Mouse (Mus musculus) heart, embryonic 12.5 days (tissue): ENCODE data around the gene Frem1. TPM values are rescaled to one million over a fixed set of nuclear protein-coding genes. Genes with fewer than 3 reads are reported as not detected.

Experiments
- ATAC-seq: fragments of 200-750 bp; cut with Nextera tagmentation; 2 replicates; pipeline ENCODE4 v1.8.0; 2017; ENCODE audit warnings: moderate TSS enrichment, moderate library complexity; ENCODE audit not compliant: insufficient number of reproducible peaks, low FRiP score
- H3K27ac ChIP-seq: fragments of 300-500 bp; sonication (generic); 2 replicates; pipeline ENCODE4 v1.5.1; 2016; ENCODE audit warnings: mild to moderate bottlenecking, moderate library complexity; ENCODE audit not compliant: poor library complexity, severe bottlenecking
- H3K27me3 ChIP-seq: fragments of 300-500 bp; sonication (generic); replicated peaks from 2 replicates; pipeline ENCODE4 v1.6.1; 2016; ENCODE audit warnings: mild to moderate bottlenecking, moderate library complexity
- H3K36me3 ChIP-seq: fragments of 300-500 bp; sonication (generic); 2 replicates; pipeline ENCODE4 v1.6.1; 2016; ENCODE audit warnings: mild to moderate bottlenecking, moderate library complexity
- H3K4me1 ChIP-seq: fragments of 300-500 bp; sonication (generic); replicated peaks from 2 replicates; pipeline ENCODE4 v1.6.1; 2016; ENCODE audit warnings: mild to moderate bottlenecking
- H3K4me2 ChIP-seq: fragments of 300-500 bp; sonication (generic); 2 replicates; pipeline ENCODE4 v1.6.1; 2016; ENCODE audit warnings: mild to moderate bottlenecking, moderate library complexity
- H3K4me3 ChIP-seq: fragments of 300-500 bp; sonication (generic); 2 replicates; pipeline ENCODE4 v1.5.1; 2016; ENCODE audit warnings: mild to moderate bottlenecking
- H3K9ac ChIP-seq: fragments of 300-500 bp; sonication (generic); 2 replicates; pipeline ENCODE4 v1.6.1; 2016; ENCODE audit warnings: mild to moderate bottlenecking, moderate library complexity
- H3K9me3 ChIP-seq: fragments of 300-500 bp; sonication (generic); replicated peaks from 2 replicates; pipeline ENCODE4 v1.6.1; 2016; ENCODE audit warnings: mild to moderate bottlenecking, moderate library complexity
- WGBS: fragments of 180-500 bp; shearing (Covaris S2); methylation state at CpG from one replicate; pipeline ENCODE4 v1.1.7; 2016; 5-methylcytosine and 5-hydroxymethylcytosine counted together
- polyA plus RNA-seq: library from polyadenylated mRNA; unstranded; fragments of >200 nt; fragmentation: Nextera tagmentation; extraction: Ambion mirVana; gene quantifications from 2 replicates; pipeline ENCODE4 v1.2.1, GENCODE M21; 2016

The Frem1 gene
- polyA plus RNA-seq, 1 experiment from 2014 or later = 8.3 TPM

DNA sequence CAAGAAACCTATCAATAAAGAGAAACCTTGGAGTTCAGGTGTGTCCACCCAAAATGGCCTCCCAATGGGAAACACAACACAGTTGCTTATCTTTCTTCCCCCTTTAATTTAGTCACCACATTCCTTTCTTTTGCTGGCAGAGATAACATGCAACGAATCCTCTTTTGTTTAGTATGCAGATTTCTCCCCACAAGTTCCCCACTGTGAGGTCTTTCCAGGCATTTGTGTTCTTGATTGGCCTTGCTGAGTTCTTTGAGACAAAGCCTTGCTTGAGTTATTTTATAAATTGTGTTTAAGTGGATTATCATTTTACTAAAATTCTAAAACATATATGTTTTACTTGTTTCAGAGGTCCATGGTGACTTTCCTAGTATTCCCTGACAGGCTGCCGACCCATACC, 166.0 kb downstream of the Frem1 start:
- ATAC-seq = no peak
- Histone ChIP-seq H3K9ac (no peak overlapping the region), H3K4me1 (no peaks in the 10 kb centered on the region), H3K36me3 (no peaks in the 10 kb centered on the region), H3K4me2 (no peak overlapping the region), H3K9me3 (no peaks in the 10 kb centered on the region), H3K27me3 (no peaks in the 10 kb centered on the region), H3K27ac (no peak overlapping the region), H3K4me3 (no peak overlapping the region)
- WGBS = 50% methylated on average over 2 of the region's 2 CpGs

DNA sequence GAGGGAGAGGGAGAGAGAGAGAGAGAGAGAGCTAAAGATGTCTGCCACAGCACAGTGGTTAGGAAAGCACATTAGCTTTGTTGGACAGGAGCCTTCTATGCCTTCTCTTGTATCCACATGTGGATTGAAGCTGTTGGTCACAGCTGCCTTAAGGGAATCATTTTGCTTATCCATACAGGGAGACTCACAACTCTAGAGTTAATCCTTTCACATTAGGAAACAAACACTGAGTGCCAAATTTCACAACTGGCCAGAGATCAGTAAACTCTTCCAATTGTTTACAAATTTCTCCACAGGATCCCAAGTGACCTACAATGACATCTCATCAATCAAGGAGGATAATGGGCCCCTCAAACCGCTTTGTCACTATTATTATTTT, 166.6 kb downstream of the Frem1 start:
- H3K9me3 ChIP-seq = no peaks in the 10 kb centered on the region
- WGBS = 52% methylated on average over 1 of the region's 1 CpGs
- H3K4me2 ChIP-seq = no peak overlapping the region
- H3K4me3 ChIP-seq = no peak overlapping the region
- ATAC-seq = no peak
- no peaks in the 10 kb centered on the region for H3K4me1 ChIP-seq
- H3K36me3 ChIP-seq = no peaks in the 10 kb centered on the region
- H3K27me3 ChIP-seq = no peaks in the 10 kb centered on the region
- H3K27ac ChIP-seq = no peak overlapping the region
- H3K9ac ChIP-seq = no peak overlapping the region

DNA sequence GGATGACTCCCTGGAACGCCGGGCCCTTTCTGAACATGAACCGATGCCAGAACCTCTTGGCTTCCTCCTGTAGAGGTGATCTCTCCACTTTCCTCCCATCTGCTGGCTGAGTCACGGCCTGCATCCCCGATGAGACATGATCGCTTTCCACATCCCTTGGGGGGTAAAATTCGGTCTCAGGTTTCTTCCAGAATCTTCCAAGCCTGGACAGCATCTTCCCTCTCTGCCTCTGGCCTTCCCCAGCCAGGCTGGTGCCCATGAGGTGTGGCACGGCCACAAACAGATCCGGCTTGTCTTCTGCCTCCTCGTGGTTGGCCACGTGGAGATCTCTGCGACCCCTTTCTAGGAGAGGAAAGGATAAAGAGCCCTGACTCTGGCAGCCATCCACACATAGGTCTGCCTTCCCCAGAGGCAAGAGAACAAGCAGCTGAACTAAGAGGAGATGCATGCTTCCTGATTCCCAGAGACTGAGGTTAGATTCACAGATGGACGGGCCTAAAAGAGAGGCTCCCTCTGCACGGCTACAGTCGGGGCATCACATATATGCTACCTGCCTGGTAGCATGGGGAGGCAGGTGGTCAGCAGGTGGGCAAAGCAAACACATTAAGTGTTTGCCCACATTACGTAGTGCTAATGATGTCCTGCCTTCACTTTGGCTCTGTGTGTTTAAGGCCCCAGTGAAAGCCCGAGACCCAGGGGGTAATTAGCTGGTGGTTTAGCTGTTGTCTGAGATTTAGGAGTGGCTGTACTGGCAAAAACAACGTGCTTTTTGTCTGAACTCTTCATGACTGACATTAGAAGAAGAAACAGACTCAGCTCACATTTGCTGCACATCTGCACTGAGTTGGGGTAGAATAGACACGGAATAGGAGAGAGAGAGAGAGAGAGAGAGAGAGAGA, 167.3 kb downstream of the Frem1 start, which contains the start of gene Cer1:
Gene Cer1 (minus strand): TSS at position 513 of the 899 bp plus-strand sequence.
- no peak within 1 kb of the TSS for H3K27ac ChIP-seq
- ATAC-seq = no peak
- H3K36me3 ChIP-seq = no peaks in the 10 kb centered on the region
- H3K4me2 ChIP-seq = no peak within 1 kb of the TSS
- H3K4me3 ChIP-seq = no peak within 1 kb of the TSS
- H3K9me3 ChIP-seq = no peaks in the 10 kb centered on the region
- WGBS = 64% methylated on average over 18 of the region's 19 CpGs
- H3K9ac ChIP-seq = no peak within 1 kb of the TSS
- H3K27me3 ChIP-seq = no peaks in the 10 kb centered on the region
- no peaks in the 10 kb centered on the region for H3K4me1 ChIP-seq

DNA sequence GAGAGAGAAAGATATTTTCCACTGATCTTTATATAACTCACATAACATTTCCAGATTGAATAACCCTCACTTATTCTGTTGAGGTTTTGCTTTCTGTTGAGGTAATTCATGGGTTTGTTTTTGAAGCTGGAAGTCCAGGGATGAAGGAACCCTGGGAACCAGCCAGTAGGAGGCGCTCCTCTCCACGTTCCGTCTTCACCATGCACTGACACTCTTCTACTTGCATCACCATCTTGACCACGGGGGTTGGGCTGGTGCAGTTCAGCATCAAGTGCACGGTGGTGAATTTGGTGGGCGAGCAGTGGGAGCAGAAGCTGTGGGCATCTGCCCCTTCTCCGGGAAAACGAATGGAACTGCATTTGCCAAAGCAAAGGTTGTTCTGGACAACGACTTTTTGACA, 169.6 kb downstream of the Frem1 start:
- ATAC-seq = no peak
- Histone ChIP-seq H3K4me2 (no peak overlapping the region), H3K4me1 (no peaks in the 10 kb centered on the region), H3K27ac (no peak overlapping the region), H3K27me3 (no peaks in the 10 kb centered on the region), H3K4me3 (no peak overlapping the region), H3K36me3 (no peaks in the 10 kb centered on the region), H3K9ac (no peak overlapping the region), H3K9me3 (no peaks in the 10 kb centered on the region)
- WGBS = 76% methylated on average over 9 of the region's 9 CpGs

DNA sequence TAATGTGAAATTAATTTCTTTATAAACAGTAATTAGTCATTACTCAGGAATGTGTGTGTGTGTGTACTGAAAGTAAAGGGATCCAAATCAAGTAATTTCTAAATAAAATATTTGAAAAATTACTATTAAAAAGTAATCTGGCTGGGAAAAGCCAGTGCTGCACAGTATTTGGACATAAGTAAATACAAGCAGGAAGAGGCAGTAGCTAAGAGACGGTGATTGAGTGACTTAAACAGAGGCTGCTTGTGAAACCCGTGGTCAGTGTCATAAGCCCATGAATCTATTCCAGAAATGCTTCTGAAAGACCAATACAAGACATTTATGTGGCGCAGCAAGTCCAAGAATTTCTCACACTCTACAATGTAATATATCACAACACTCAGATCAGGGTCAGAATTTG, 170.8 kb downstream of the Frem1 start:
- WGBS = 82% methylated on average over 3 of the region's 3 CpGs
- Histone ChIP-seq H3K9me3 (no peaks in the 10 kb centered on the region), H3K36me3 (no peaks in the 10 kb centered on the region), H3K4me1 (no peaks in the 10 kb centered on the region), H3K27ac (no peak overlapping the region), H3K4me3 (no peak overlapping the region), H3K9ac (no peak overlapping the region), H3K4me2 (no peak overlapping the region), H3K27me3 (no peaks in the 10 kb centered on the region)
- no peak for ATAC-seq

DNA sequence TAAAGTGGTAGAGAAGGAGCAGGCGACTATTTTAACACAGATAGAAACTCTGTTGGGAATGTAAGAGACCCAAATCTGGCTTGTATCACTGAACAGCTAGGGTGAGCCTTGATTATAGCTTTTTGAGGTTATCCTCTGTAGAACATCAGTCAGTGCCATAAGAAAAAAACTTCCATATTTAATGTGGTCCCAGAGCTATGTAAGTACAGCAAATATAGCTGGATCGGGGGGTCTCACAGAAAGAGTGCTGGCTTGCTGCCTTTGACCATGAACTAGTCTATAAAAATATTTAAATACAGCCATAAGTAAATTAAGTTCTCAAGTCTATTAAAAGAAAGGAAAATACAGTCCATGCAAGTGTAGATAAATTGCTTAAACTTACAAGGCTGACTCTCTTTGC, 171.9 kb downstream of the Frem1 start:
- no peak overlapping the region for H3K4me3 ChIP-seq
- no peaks in the 10 kb centered on the region for H3K36me3 ChIP-seq
- no peak overlapping the region for H3K4me2 ChIP-seq
- H3K27ac ChIP-seq = no peak overlapping the region
- no peaks in the 10 kb centered on the region for H3K9me3 ChIP-seq
- ATAC-seq = no peak
- no peak overlapping the region for H3K9ac ChIP-seq
- H3K4me1 ChIP-seq = no peaks in the 10 kb centered on the region
- H3K27me3 ChIP-seq = no peaks in the 10 kb centered on the region
- 77% methylated on average over 2 of the region's 2 CpGs for WGBS

DNA sequence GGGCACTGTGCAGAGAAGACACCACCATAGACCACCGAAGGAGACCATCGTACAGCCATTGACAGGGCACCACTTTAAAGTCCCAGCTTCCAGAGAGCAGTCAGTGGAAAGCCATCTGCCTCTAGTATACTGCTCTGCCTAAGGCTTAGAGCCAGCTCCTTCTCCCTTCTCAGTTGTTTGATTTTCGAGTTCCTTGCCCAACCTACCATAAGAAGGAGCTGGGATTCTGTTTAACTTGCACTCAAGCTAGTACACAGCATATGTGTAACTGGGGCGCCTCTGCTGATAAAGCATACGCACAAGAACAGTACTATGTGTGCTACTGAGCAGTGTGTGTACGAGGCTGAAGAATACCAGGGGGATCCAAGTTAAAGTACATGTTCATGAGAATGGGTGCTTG, 173.0 kb downstream of the Frem1 start:
- Histone ChIP-seq H3K27me3 (no peaks in the 10 kb centered on the region), H3K4me2 (no peak overlapping the region), H3K4me3 (no peak overlapping the region), H3K4me1 (no peaks in the 10 kb centered on the region), H3K36me3 (no peaks in the 10 kb centered on the region), H3K9ac (no peak overlapping the region), H3K9me3 (no peaks in the 10 kb centered on the region), H3K27ac (no peak overlapping the region)
- WGBS = 78% methylated on average over 6 of the region's 6 CpGs
- ATAC-seq = no peak

DNA sequence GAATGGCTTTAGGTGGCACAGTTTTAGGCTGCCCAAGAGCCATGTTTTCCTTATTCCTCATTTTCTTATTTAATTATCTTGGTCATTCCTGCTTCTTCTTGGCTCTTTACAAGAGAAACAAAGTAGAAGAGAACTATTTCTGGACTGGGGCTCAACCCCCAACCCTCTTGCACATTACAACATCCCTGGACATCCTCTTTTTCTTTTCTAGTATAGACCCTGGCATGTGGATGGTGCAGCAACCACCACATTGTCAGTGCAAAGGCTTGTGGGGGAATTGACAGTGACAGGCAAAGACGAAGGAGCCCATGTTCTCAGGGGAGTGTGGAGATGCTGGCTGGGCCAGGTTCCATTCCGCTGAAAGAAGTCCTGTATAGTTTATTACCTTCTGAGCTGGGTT, 175.5 kb downstream of the Frem1 start:
- WGBS = 88% methylated on average over 2 of the region's 2 CpGs
- ATAC-seq = no peak
- H3K36me3 ChIP-seq = no peaks in the 10 kb centered on the region

DNA sequence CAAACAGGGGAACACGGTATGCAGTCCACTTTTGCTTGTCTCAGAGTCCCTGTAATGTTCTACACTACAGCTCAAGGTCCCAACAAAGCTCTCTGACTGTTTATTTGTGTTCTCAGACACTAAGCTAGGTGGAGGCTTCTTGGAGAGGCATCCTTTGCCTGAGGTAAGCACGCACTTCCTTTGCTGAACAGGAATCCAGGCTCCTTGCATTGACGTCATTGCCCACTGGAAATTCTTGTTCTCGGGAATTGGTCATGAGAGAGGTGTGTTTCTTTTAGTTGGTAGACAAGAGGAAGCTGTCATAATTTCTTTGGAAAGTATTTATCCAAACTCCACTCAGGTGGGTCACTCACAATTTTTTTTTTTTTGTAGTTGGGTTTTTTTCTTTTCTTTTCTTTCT, 176.6 kb downstream of the Frem1 start:
- H3K9ac ChIP-seq = no peak overlapping the region
- no peaks in the 10 kb centered on the region for H3K9me3 ChIP-seq
- H3K36me3 ChIP-seq = no peaks in the 10 kb centered on the region
- ATAC-seq = no peak
- 60% methylated on average over 4 of the region's 4 CpGs for WGBS
- no peak overlapping the region for H3K4me3 ChIP-seq
- no peak overlapping the region for H3K4me2 ChIP-seq
- H3K27me3 ChIP-seq = no peaks in the 10 kb centered on the region
- H3K27ac ChIP-seq = no peak overlapping the region
- peaks cover 3% of the 10 kb centered on the region; the same call in 1 of the 2 replicates for H3K4me1 ChIP-seq

More for the DNA sequence above, 175.5 kb downstream of the Frem1 start:
- no peak overlapping the region for H3K4me2 ChIP-seq
- no peaks in the 10 kb centered on the region for H3K27me3 ChIP-seq
- H3K9me3 ChIP-seq = no peaks in the 10 kb centered on the region
- H3K4me1 ChIP-seq = peaks cover 3% of the 10 kb centered on the region; the same call in 1 of the 2 replicates
- H3K9ac ChIP-seq = no peak overlapping the region
- H3K27ac ChIP-seq = no peak overlapping the region
- no peak overlapping the region for H3K4me3 ChIP-seq

DNA sequence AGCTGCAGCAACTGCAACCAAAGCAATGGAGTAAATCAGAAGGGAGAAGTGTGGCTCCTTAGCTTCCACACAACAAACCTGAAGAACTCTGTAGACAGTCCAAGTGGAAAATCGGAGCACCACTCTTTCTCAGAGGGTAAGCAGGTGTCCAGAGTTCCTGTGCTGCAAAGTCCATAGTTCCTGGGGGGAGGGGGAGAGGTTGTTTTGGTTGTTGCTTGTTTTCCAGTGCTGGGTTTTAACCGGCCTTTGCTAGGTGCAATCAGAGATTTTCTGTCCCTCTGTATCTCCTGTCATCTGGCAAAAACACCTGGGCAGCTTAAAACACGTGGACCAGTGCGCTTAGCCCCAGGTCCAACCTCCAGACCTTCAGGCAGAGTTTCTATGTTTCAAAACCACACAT, 177.3 kb downstream of the Frem1 start:
- H3K4me3 ChIP-seq = no peak overlapping the region
- no peaks in the 10 kb centered on the region for H3K36me3 ChIP-seq
- H3K9ac ChIP-seq = no peak overlapping the region
- no peaks in the 10 kb centered on the region for H3K27me3 ChIP-seq
- no peak for ATAC-seq
- peaks cover 3% of the 10 kb centered on the region; the same call in 1 of the 2 replicates for H3K4me1 ChIP-seq
- no peak overlapping the region for H3K27ac ChIP-seq
- no peaks in the 10 kb centered on the region for H3K9me3 ChIP-seq
- H3K4me2 ChIP-seq = no peak overlapping the region
- 50% methylated on average over 4 of the region's 4 CpGs for WGBS

DNA sequence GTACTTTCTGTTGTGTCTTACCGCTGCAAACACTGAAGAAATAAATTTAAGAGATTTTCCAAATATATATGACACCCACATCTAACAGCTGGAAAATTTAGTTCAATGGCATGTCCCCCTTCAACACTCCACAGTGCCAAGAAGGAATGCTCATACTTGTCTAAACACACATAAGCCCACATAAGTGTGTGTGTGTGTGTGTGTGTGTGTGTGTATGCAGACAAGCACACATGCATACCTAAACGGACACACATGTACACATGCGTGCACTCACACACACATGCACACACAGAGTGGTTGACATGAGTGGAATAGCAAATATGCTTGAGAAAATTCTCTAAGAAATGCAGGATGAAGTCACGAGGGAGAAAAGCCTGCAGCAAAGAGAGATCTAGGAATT, 179.6 kb downstream of the Frem1 start:
- no peak overlapping the region for H3K4me2 ChIP-seq
- H3K4me1 ChIP-seq = peaks cover 3% of the 10 kb centered on the region; the same call in 1 of the 2 replicates
- no peak for ATAC-seq
- H3K9ac ChIP-seq = no peak overlapping the region
- H3K4me3 ChIP-seq = no peak overlapping the region
- 76% methylated on average over 4 of the region's 4 CpGs for WGBS
- no peak overlapping the region for H3K27ac ChIP-seq
- H3K36me3 ChIP-seq = no peaks in the 10 kb centered on the region
- no peaks in the 10 kb centered on the region for H3K9me3 ChIP-seq
- no peaks in the 10 kb centered on the region for H3K27me3 ChIP-seq

DNA sequence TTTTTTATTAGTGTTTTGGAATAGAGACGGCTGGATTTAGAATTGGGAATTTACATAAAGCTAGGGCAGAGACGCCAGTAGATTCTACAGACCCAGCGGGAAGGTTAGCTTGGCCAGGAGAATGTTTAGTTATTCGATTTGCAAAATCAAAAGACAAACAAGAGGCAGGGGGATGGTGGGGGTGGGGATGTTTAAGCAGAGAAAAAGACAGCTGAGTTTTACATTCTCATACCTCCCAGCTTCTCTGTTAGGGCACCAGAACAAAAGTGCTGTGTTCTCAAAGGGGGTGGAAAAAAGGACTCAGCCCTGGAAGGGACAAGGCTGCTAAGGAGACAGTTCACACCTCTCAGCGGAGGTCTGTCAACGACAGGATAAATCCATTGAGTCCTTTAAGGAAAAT, 180.0 kb downstream of the Frem1 start:
- no peaks in the 10 kb centered on the region for H3K36me3 ChIP-seq
- ATAC-seq = no peak
- no peaks in the 10 kb centered on the region for H3K9me3 ChIP-seq
- H3K27me3 ChIP-seq = no peaks in the 10 kb centered on the region
- H3K9ac ChIP-seq = no peak overlapping the region
- H3K4me1 ChIP-seq = peaks cover 3% of the 10 kb centered on the region; the same call in 1 of the 2 replicates
- H3K4me2 ChIP-seq = no peak overlapping the region
- 35% methylated on average over 6 of the region's 6 CpGs for WGBS
- H3K4me3 ChIP-seq = no peak overlapping the region
- no peak overlapping the region for H3K27ac ChIP-seq
